Comparison of ENCODE assay signal across 20 mouse cellular contexts in the genomic region with DNA sequence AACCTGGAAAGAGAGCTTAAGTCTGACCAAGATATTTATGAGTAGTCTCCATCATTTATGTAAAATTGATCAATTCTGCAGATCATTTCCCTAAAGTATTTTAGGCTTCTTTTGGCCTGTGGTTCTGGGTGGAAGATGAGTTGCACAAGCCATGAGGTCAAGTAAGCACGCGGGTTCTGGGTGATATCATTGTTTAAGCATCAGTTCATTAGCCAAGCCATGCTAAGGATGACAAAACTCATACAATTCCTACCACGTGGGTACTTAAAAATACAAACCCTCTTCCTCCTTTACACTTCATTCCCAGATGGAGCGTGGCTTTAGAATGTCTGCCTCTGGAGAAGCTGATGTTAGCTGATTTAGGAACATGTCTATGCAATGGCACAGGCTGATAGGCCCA. TPM values are rescaled to one million over a fixed set of nuclear protein-coding genes. Genes with fewer than 3 reads are reported as not detected.
A peak's percentile ranks its signal among the peaks of the same experiment; 100 is the strongest.
DNase-seq lines count a peak whose midpoint lies in the region; ATAC-seq and TF ChIP-seq lines count a peak whose summit lies in the region.
"Had no signal": no experiment of that assay in that cellular context is flagged by ENCODE, and none has a peak within 500 bp of the region (broad histone marks: within the 10 kb centered on the region; RNA-seq: fewer than 3 reads in every experiment).

No protein-coding gene starts in this region.

- no peak for TF ChIP-seq POLR2A in lung, adult 2 months (IDR thresholded peaks at IDR 0.05; ENCODE audit: borderline replicate concordance, extremely low read depth, low read depth, low read length)

- intact Hi-C loops in left cerebral cortex, postnatal 14 days (cut with DNase I): no loop called here

- DNase-seq in lung, postnatal 25 days (ENCODE audit: low spot score): peak; percentile 46
- DNase-seq in lung, adult 2 months: no peak
- peak; percentile 63 for DNase-seq in NIH3T3 (ENCODE audit: low read depth)
- no peak for DNase-seq in urinary bladder, postnatal 4 days (ENCODE audit: low spot score in 2 of 2)
- DNase-seq in left cerebral cortex, postnatal 14 days (ENCODE audit: low spot score in 2 of 2): no peak
- no peak for DNase-seq in kidney, adult 11 months
- DNase-seq: adrenal gland, adult 2 months; cerebellum, postnatal 10 days; kidney, adult 9 months; kidney, postnatal 36 days; liver, embryonic 13.5 days; right cerebral cortex, adult 18-20 months had no signal

- no peak overlapping the region for H3K4me3 ChIP-seq in lung, adult 2 months (replicated peaks; ENCODE audit: extremely low read depth, low read depth, low read length)
- H3K4me3 ChIP-seq: embryonic facial prominence, embryonic 13.5 days; hindbrain, embryonic 12.5 days; liver, embryonic 13.5 days; lung, embryonic 15.5 days; midbrain, embryonic 10.5 days; neural tube, embryonic 12.5 days had no signal

- ATAC-seq in granulocyte monocyte progenitor cell, adult 5-6 weeks (replicated peaks; ENCODE audit: poor library complexity, severe bottlenecking): peak; percentile 86
- ATAC-seq: forebrain, embryonic 16.5 days; inflammation-experienced regulatory T-cells, adult 6 months had no signal

- 43% methylated on average over 4 of the region's 4 CpGs for WGBS in lung, adult 2 months

- no peak for TF ChIP-seq CTCF in lung, adult 2 months (IDR thresholded peaks at IDR 0.05; ENCODE audit: insufficient read depth, low read length)

- peaks cover 5% of the 10 kb centered on the region for H3K4me1 ChIP-seq in lung, adult 2 months (ENCODE audit: control insufficient read depth, insufficient read depth, low read length)
- H3K4me1 ChIP-seq: hindbrain, embryonic 12.5 days; lung, embryonic 15.5 days; midbrain, embryonic 10.5 days; neural tube, embryonic 12.5 days had no signal

RNA-seq across cellular contexts. Expression of a gene that starts 18.0 kb away (rescaled TPM):
- polyA plus RNA-seq in lung, adult 2 months (2012; rRNA removed): 9.9 and 12.1 TPM in 2 replicates
- total RNA-seq in granulocyte monocyte progenitor cell, adult 5-6 weeks (2014; fragmentation: Nextera tagmentation): 5.4 and 7.1 TPM in 2 replicates
- 5.9 and 6.2 TPM in 2 replicates for total RNA-seq in granulocyte monocyte progenitor cell, adult 5-6 weeks (2017)
- total RNA-seq in left cerebral cortex, postnatal 14 days (2021): 10 to 100 TPM in 1 of 2 experiments, 1 to 10 TPM in 1; 8.1 to 10.7 TPM

Comparison
In these comparisons a context has a peak if more than half of its experiments do, and no peak if none do; other contexts are left out.
1. DNase-seq: peak in lung, postnatal 25 days (single experiment) and NIH3T3 (single experiment); none in lung, adult 2 months (single experiment), urinary bladder, postnatal 4 days (0 of 2), left cerebral cortex, postnatal 14 days (0 of 2) and kidney, adult 11 months (single experiment).